Mouse (Mus musculus) kidney, embryonic 15.5 days (tissue): ENCODE measurements around the gene Ankrd2. TPM values are rescaled to one million over a fixed set of nuclear protein-coding genes. Genes with fewer than 3 reads are reported as not detected.

ENCODE experiments used
- ATAC-seq: fragments of 200-750 bp; cut with Nextera tagmentation; replicated peaks from 2 replicates; pipeline ENCODE4 v1.8.0; 2017; ENCODE audit warnings: moderate TSS enrichment; ENCODE audit not compliant: low FRiP score
- H3K27ac ChIP-seq: fragments of 300-500 bp; sonication (generic); 2 replicates; pipeline ENCODE4 v1.5.1; 2015; ENCODE audit warnings: mild to moderate bottlenecking, inconsistent platforms
- H3K27me3 ChIP-seq: fragments of 300-500 bp; sonication (generic); 2 replicates; pipeline ENCODE4 v1.6.1; 2015; ENCODE audit warnings: inconsistent platforms
- H3K36me3 ChIP-seq: fragments of 300-500 bp; sonication (generic); 2 replicates; pipeline ENCODE4 v1.6.1; 2015; ENCODE audit warnings: inconsistent platforms
- H3K4me1 ChIP-seq: fragments of 300-500 bp; sonication (generic); 2 replicates; pipeline ENCODE4 v1.6.1; 2015; ENCODE audit warnings: inconsistent platforms
- H3K4me2 ChIP-seq: fragments of 300-500 bp; sonication (generic); 2 replicates; pipeline ENCODE4 v1.6.1; 2015; ENCODE audit warnings: moderate library complexity, mild to moderate bottlenecking, inconsistent platforms
- H3K4me3 ChIP-seq: fragments of 300-500 bp; sonication (generic); replicated peaks from 2 replicates; pipeline ENCODE4 v1.5.1; 2015; ENCODE audit warnings: mild to moderate bottlenecking, inconsistent platforms
- H3K9ac ChIP-seq: fragments of 300-500 bp; sonication (generic); 2 replicates; pipeline ENCODE4 v1.6.1; 2015; ENCODE audit warnings: mild to moderate bottlenecking, inconsistent platforms
- H3K9me3 ChIP-seq: fragments of 300-500 bp; sonication (generic); replicated peaks from 2 replicates; pipeline ENCODE4 v1.6.1; 2016; ENCODE audit warnings: inconsistent platforms
- WGBS: fragments of 180-500 bp; shearing (Covaris S2); methylation state at CpG from one replicate; pipeline ENCODE4 v1.1.7; 2015; ENCODE audit warnings: mixed read lengths; 5-methylcytosine and 5-hydroxymethylcytosine counted together
- polyA plus RNA-seq: library from polyadenylated mRNA; unstranded; fragments of >200 nt; fragmentation: Nextera tagmentation; extraction: Ambion mirVana; gene quantifications from 2 replicates; pipeline ENCODE4 v1.2.1, GENCODE M21; 2015

Gene Ankrd2
- polyA plus RNA-seq, 1 experiment from 2014 or later, result not detected

GRCm38 (mm10) chr19:42037167-42037702 is 1.4 kb downstream of the Ankrd2 start:
- H3K9me3 ChIP-seq, result no peaks in the 10 kb centered on the region
- WGBS, result 70% methylated on average over 11 of the region's 11 CpGs

GRCm38 (mm10) chr19:42038310-42038709 is 2.5 kb downstream of the Ankrd2 start:
- no peaks in the 10 kb centered on the region for H3K9me3 ChIP-seq
- peaks cover 13% of the 10 kb centered on the region for H3K36me3 ChIP-seq
- WGBS, result 89% methylated on average over 12 of the region's 12 CpGs
- no peak overlapping the region for H3K4me2 ChIP-seq
- 0 out of 2 replicates have a peak, but pooled peaks cover 7% of the 10 kb centered on the region for H3K27me3 ChIP-seq
- no peak for ATAC-seq
- H3K9ac ChIP-seq, result no peak overlapping the region
- H3K27ac ChIP-seq, result no peak overlapping the region
- H3K4me1 ChIP-seq, result peaks cover 12% of the 10 kb centered on the region
- H3K4me3 ChIP-seq, result no peak overlapping the region

More at GRCm38 (mm10) chr19:42037167-42037702, 1.4 kb downstream of the Ankrd2 start:
- Histone ChIP-seq H3K27me3 (0 out of 2 replicates have a peak, but pooled peaks cover 7% of the 10 kb centered on the region), H3K4me3 (no peak overlapping the region), H3K36me3 (peaks cover 24% of the 10 kb centered on the region), H3K9ac (no peak overlapping the region), H3K4me1 (peaks cover 12% of the 10 kb centered on the region), H3K4me2 (no peak overlapping the region), H3K27ac (no peak overlapping the region)
- no peak for ATAC-seq

GRCm38 (mm10) chr19:42043988-42044387 is 8.2 kb downstream of the Ankrd2 start:
- H3K36me3 ChIP-seq, result no peaks in the 10 kb centered on the region
- H3K27ac ChIP-seq, result no peak overlapping the region
- H3K27me3 ChIP-seq, result 0 out of 2 replicates have a peak, but pooled peaks cover 7% of the 10 kb centered on the region
- H3K4me2 ChIP-seq, result no peak overlapping the region
- H3K4me1 ChIP-seq, result peaks cover 8% of the 10 kb centered on the region
- H3K4me3 ChIP-seq, result no peak overlapping the region
- WGBS, result 97% methylated on average over 6 of the region's 6 CpGs
- H3K9ac ChIP-seq, result no peak overlapping the region
- no peak for ATAC-seq
- no peaks in the 10 kb centered on the region for H3K9me3 ChIP-seq

GRCm38 (mm10) chr19:42045269-42046102 is 9.7 kb downstream of the Ankrd2 start, which contains the start of gene Hoga1:
TSS of gene Hoga1 (plus strand) at chr19:42045610.
- H3K4me2 ChIP-seq, result peak within 1 kb of the TSS; percentile 56
- WGBS, result 20% methylated on average over 23 of the region's 23 CpGs
- peaks cover 8% of the 10 kb centered on the region for H3K4me1 ChIP-seq
- H3K4me3 ChIP-seq, result peak within 1 kb of the TSS; percentile 41
- no peak within 1 kb of the TSS for H3K9ac ChIP-seq
- 0 out of 2 replicates have a peak, but pooled peaks cover under 1% of the 10 kb centered on the region for H3K27me3 ChIP-seq
- ATAC-seq, result peak; percentile 96
- H3K27ac ChIP-seq, result peak within 1 kb of the TSS; percentile 70
- H3K9me3 ChIP-seq, result no peaks in the 10 kb centered on the region
- no peaks in the 10 kb centered on the region for H3K36me3 ChIP-seq

- Histone ChIP-seq H3K9me3 (no peaks in the 10 kb centered on the region), H3K4me1 (peaks cover 17% of the 10 kb centered on the region), H3K4me2 (no peak overlapping the region), H3K27ac (no peak overlapping the region), H3K27me3 (no peaks in the 10 kb centered on the region), H3K4me3 (no peak overlapping the region), H3K36me3 (no peaks in the 10 kb centered on the region), H3K9ac (no peak overlapping the region)
- 88% methylated on average over 1 of the region's 1 CpGs for WGBS
- no peak for ATAC-seq
Measured at GRCm38 (mm10) chr19:42050251-42050650, 14.5 kb downstream of the Ankrd2 start.

- Histone ChIP-seq H3K9ac (no peak overlapping the region), H3K4me1 (peaks cover 9% of the 10 kb centered on the region; the same call in 1 of the 2 replicates)
Measured at GRCm38 (mm10) chr19:42051351-42051750, 15.6 kb downstream of the Ankrd2 start.

GRCm38 (mm10) chr19:42051948-42052347 is 16.1 kb downstream of the Ankrd2 start, which contains the start of gene 4933411K16Rik:
TSS of gene 4933411K16Rik (plus strand) at chr19:42052248.
- 0 out of 2 replicates have a peak, but pooled peaks cover 9% of the 10 kb centered on the region for H3K4me1 ChIP-seq
- no peaks in the 10 kb centered on the region for H3K27me3 ChIP-seq
- H3K4me2 ChIP-seq, result no peak within 1 kb of the TSS
- H3K9ac ChIP-seq, result no peak within 1 kb of the TSS
- no peaks in the 10 kb centered on the region for H3K36me3 ChIP-seq
- 73% methylated on average over 4 of the region's 4 CpGs for WGBS
- H3K9me3 ChIP-seq, result no peaks in the 10 kb centered on the region
- H3K4me3 ChIP-seq, result no peak within 1 kb of the TSS
- H3K27ac ChIP-seq, result no peak within 1 kb of the TSS
- ATAC-seq, result no peak

More at GRCm38 (mm10) chr19:42051351-42051750, 15.6 kb downstream of the Ankrd2 start:
- H3K4me3 ChIP-seq, result no peak overlapping the region
- WGBS, result 90% methylated on average over 3 of the region's 3 CpGs
- H3K4me2 ChIP-seq, result no peak overlapping the region
- H3K27ac ChIP-seq, result no peak overlapping the region
- ATAC-seq, result no peak
- no peaks in the 10 kb centered on the region for H3K36me3 ChIP-seq
- no peaks in the 10 kb centered on the region for H3K9me3 ChIP-seq
- no peaks in the 10 kb centered on the region for H3K27me3 ChIP-seq

- no peak overlapping the region for H3K4me2 ChIP-seq
- H3K9ac ChIP-seq, result no peak overlapping the region
- H3K9me3 ChIP-seq, result no peaks in the 10 kb centered on the region
- 55% methylated on average over 6 of the region's 6 CpGs for WGBS
- no peak overlapping the region for H3K4me3 ChIP-seq
- peak; percentile 82 for ATAC-seq
- 0 out of 2 replicates have a peak overlapping the region, but pooled peaks have one; percentile 28 for H3K27ac ChIP-seq
- no peaks in the 10 kb centered on the region for H3K36me3 ChIP-seq
- H3K4me1 ChIP-seq, result 0 out of 2 replicates have a peak, but pooled peaks cover 9% of the 10 kb centered on the region
- H3K27me3 ChIP-seq, result no peaks in the 10 kb centered on the region
Measured at GRCm38 (mm10) chr19:42054255-42054654, 18.5 kb downstream of the Ankrd2 start.

- no peaks in the 10 kb centered on the region for H3K9me3 ChIP-seq
- no peaks in the 10 kb centered on the region for H3K27me3 ChIP-seq
- no peak overlapping the region for H3K9ac ChIP-seq
- 48% methylated on average over 2 of the region's 2 CpGs for WGBS
- no peak for ATAC-seq
- no peak overlapping the region for H3K4me2 ChIP-seq
- H3K4me1 ChIP-seq, result 0 out of 2 replicates have a peak, but pooled peaks cover 9% of the 10 kb centered on the region
- no peaks in the 10 kb centered on the region for H3K36me3 ChIP-seq
- H3K27ac ChIP-seq, result no peak overlapping the region
- H3K4me3 ChIP-seq, result no peak overlapping the region
Measured at GRCm38 (mm10) chr19:42055881-42056280, 20.1 kb downstream of the Ankrd2 start.

- WGBS, result 62% methylated on average over 6 of the region's 6 CpGs
- no peak overlapping the region for H3K4me3 ChIP-seq
- ATAC-seq, result 0 out of 2 replicates have a peak, but pooled peaks have one; percentile 11
Measured at GRCm38 (mm10) chr19:42056719-42057409, 21.1 kb downstream of the Ankrd2 start.

GRCm38 (mm10) chr19:42058426-42058825 is 22.6 kb downstream of the Ankrd2 start:
- 54% methylated on average over 7 of the region's 7 CpGs for WGBS
- H3K4me3 ChIP-seq, result no peak overlapping the region
- no peak overlapping the region for H3K9ac ChIP-seq
- H3K4me2 ChIP-seq, result no peak overlapping the region
- H3K9me3 ChIP-seq, result no peaks in the 10 kb centered on the region
- ATAC-seq, result no peak
- no peaks in the 10 kb centered on the region for H3K27me3 ChIP-seq
- no peak overlapping the region for H3K27ac ChIP-seq
- H3K36me3 ChIP-seq, result no peaks in the 10 kb centered on the region
- 0 out of 2 replicates have a peak, but pooled peaks cover 6% of the 10 kb centered on the region for H3K4me1 ChIP-seq

More at GRCm38 (mm10) chr19:42056719-42057409, 21.1 kb downstream of the Ankrd2 start:
- Histone ChIP-seq H3K27me3 (no peaks in the 10 kb centered on the region), H3K4me2 (no peak overlapping the region), H3K9ac (no peak overlapping the region), H3K9me3 (no peaks in the 10 kb centered on the region), H3K4me1 (0 out of 2 replicates have a peak, but pooled peaks cover 9% of the 10 kb centered on the region), H3K27ac (no peak overlapping the region), H3K36me3 (no peaks in the 10 kb centered on the region)
